Mouse (Mus musculus): ENCODE data around the gene Shroom1.

Shroom1 gene

DNA sequence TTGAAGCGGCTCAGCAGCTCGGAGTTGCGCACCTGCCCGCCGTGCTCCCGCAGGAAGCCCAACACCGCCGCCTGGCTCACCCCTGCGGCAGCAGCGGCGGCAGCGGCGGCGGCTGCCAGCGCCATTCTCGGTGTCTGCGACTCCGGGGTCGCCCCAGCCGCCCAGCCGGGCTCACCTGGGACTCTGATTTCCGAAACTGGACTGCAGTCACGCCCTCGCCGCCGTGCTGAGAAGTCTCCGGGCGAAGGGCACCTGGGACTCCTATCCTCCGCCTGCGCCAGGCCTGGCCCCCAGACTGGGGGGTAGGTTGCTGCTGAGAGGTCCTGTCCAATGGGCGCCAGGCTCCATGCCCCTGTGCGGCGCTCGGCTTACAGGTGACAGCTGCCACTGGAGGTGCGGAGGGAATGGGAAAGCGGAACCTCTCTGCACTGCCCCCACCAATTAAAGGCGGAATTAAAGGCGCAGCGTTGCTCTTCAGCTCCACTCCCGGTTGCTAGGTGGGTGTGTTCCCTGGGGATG lies 22.8 kb downstream of the Shroom1 start, which contains the start of the genes Gm9945 and Sowaha:
TSS of gene Gm9945 (plus strand) at position 384 of the 519 bp plus-strand sequence.
TSS of gene Sowaha (minus strand) at position 492 of the 519 bp plus-strand sequence.
- peak in 1 of 2 experiments; percentile 60 for DNase-seq (ENCODE audit: low spot score in 2 of 2)

DNA sequence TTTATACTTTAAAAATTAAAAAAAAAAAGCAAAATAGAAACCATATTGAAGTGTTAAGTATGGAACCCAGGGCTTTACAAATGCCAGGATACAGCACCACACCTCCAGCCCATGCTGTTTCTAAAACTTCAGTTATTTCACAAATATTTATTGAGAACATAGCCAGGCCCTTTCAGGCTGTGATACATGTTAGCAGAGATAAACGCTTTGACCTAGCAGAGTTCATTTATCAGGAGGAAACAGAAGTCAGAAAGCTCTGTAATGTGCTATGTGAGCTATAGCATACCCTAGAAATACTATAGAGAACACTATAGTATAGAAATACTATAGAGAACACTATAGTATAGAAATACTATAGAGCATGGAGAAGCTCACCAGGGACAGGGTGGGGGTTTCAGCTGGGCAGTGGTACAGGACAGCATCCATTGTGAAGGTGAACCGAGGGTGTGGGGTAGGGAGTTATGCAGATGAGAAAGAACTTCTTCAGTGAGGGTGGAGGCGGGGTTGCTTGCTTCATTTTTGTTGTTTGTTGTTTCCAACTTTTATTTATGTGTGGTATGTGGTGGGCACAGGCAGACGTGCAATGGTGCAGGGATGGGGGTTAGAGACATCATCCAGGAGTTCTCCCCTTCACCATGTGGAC lies 24.2 kb downstream of the Shroom1 start:
- no peak for DNase-seq (ENCODE audit: low spot score in 2 of 2)

DNA sequence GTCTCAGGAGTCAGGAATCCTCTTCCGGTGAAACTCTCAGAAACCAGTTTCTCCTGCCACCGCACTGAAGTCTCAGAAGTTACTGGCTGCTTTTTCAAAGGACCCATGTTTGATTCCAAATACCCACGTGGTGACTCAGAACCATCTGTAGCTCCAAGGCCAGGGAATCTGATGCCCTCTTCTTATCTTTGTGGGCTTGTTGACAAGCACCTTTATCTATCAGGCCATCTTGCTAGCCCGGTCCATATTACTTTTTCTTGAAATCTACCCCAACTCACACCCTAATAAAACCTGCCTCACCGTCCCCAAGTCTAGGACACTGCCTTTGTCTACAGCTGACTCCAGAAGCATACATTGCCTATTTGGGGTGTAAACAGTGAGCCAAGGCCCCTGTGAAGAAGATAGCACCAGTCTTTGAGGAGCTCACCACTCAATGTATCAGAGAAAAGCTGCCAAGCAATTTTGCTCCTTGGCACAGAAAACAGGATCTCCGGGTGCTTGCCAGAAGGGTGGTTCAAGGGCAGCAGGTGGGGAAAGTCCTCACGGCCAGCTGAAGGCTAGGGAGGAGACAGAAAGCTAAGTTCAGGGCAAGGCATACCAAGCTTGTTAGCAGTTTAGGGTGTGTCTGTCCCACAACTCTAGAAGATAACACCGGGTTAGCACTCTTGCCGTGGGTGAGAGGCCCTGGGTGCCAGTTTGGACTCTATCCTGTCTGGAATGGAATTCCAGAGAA lies 26.3 kb downstream of the Shroom1 start:
- DNase-seq (ENCODE audit: low spot score in 2 of 2), result no peak

DNA sequence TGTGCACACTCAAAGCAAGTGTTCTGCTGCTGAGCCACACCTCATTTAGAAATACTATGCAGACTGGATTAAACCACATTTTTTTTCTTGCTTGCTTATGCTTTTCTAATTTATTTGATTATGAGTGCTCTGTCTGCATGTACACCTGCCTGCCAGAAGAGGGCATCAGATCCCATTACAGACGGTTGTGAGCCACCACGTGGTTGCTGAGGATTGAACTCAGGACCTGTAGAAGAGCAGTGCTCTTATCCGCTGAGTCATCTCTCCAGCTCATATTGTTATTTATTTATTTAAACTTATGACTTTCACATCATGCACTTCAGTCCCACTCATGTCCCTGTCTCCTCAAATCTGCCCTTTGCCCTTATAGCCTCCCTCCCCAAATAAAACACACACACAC lies 28.7 kb downstream of the Shroom1 start:
- DNase-seq (ENCODE audit: low spot score in 2 of 2), result no peak

DNA sequence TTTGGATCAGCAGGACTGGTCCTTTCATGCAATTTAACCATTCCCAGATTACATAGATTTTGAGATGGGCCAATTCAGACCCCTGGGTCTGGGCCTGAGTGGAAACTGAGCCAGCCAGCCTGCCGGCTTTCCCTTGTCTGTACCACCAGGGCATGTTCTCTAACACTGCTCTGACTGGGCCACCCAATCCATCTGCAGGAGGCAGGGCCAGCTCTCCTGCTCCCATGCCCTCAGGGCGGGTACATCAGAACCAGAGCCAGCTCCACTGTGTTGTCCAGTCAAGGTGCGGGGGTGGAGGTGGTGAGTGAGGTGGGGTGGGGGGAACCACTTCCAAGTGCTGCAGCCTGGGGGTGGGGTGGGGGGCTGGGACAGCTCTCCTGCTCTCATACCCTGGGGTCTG lies 29.3 kb downstream of the Shroom1 start:
- DNase-seq (ENCODE audit: low spot score in 2 of 2), result no peak

DNA sequence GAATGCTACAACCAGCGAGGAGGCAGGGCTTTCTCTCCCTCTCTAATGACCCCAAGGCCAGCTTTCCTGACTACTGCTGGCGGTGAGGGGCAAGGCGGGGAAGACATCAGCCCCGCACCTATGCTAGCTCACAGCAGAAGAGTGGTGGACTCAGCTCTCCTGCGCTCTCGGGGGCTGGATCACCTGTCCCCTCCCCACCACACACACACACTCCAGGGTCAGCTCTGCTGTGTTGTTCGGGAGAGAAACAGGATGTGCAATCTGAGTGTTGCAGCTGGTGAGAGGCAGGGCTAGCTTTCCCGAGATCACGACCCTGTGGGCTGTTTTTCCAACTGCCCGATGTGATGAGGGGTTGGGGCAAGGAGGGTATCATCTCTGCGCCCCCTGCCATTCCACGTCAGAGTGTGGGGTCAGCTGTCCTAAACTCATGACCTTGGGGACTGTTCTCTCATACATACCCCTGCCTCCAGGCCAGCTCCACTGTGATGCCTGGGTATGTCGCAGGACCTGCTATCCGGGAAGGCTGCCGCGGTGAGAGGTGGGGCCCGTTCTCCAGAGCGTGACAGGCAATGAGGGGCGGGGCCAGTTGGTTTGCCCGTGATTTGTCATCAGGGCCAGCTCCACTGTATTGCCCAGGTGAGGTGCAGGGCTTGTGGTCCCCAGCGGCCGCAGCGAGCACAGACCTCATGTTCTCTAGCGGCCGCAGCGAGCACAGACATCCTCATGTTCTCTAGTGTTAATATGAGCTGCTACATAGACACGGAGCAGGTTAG lies 30.0 kb downstream of the Shroom1 start:
- DNase-seq (ENCODE audit: low spot score in 2 of 2), result no peak

DNA sequence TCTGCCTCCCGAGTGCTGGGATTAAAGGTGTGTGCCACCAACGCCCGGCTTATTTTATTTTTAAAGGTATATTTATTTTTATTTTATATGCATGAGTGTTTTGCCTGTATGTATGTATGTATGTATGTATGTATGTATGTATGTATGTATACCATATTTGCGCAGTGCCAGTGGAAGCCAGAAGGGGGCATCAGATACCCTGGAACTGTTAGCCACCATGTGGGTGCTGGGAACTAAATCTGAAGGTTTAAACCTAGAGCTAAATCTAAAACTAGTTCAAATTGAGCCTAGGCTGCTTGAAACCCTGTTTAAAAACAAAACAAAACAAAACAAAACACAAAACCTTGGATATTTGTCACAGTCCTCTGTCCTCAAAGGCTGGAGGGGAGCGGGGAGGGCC lies 32.0 kb downstream of the Shroom1 start:
- DNase-seq (ENCODE audit: low spot score in 2 of 2), result no peak

DNA sequence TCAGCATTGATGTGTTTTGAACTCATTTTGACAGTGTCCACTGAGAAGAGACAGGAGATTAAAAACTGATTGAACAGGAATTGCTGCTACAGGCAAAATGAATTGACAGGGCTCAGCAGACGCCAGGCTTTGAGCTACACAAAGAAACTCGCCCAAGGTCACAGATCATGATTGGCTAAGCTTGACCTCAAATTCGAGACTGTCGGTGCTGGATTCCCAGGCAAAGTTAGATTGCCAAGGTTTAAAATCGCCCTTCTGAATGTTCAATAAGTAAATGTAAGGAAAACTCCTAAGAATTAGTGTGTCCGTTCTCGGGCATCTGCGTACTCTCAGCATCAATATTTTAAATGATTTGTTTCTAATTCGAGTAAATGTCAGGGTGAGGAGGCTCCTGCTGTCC lies 32.4 kb downstream of the Shroom1 start:
- no peak for DNase-seq (ENCODE audit: low spot score in 2 of 2)

DNA sequence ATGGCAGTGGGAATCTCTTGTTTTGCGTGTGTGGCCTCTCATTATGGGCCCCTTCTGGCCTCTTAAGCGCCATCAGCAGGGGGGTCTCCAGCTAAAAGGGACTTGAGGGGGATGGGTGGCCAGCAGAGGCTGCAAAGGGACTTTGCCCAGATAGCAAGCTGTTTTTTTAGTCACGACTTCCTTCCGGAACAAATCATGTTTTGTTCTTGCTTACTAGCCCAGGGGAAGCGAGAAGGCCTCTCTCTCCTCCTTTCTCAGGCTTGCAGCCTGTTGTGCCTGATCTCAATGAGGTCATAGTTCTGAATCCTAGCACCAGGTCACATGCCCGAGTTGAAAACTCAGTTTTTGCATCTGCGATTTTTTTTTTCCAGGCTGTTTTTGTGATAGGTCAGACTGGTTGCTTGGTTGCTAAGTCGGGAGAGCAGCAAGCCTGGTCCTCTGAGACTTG lies 35.0 kb downstream of the Shroom1 start:
- DNase-seq (ENCODE audit: low spot score in 2 of 2), result no peak

DNA sequence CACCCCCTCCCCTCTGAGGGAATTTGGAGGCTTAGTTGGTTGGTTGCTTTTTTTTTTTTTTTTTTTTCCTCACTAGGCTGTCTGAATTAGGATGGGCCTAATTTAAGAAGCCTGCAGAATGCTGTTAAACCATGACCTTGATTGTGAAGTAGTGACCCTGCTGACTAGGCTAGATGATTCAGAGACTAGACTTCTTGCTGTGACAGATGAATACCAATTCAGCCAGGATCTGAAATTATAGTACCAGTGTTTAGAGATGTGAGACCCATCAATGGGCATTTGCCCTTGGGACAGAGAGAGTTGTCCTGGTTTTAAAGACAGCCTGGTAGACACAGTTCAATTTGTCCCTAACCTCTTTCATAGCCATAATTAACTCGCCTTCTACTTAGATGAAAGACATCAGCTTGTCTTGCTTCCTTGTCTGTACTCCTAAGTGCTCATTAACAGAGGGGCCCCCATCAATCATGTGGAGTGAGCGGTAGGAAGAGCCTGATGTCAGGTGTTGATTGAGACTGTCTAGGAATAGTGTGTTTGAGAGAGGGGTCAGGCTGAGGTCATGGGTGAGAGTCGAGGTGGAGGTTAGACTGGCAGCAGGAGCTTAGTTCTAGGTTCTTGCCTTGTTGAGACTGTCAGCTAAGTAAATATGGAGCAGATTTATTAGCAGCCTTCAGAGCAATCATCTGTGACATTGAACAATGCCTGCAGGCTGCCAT lies 36.4 kb downstream of the Shroom1 start:
- no peak for DNase-seq (ENCODE audit: low spot score in 2 of 2)

DNA sequence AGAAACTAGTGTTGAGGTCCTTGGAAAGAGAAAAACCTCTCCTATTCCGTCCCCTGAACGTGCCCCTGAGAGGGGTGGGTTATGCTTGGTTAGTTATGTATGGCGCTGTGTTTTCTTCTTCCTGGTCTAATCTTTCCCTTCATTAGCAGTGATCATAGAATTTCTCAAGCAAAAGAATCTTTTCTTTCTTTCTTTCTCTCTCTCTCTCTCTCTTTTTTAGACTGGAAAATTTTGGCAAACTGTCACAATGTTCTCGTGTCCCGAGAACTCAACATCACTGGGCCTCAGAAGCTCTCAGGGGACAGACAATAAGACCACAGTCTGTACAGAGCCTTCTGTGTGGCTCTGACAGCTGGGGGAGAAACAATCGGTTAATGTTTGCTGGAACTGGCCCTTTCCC lies 38.4 kb downstream of the Shroom1 start:
- no peak for DNase-seq (ENCODE audit: low spot score in 2 of 2)

DNA sequence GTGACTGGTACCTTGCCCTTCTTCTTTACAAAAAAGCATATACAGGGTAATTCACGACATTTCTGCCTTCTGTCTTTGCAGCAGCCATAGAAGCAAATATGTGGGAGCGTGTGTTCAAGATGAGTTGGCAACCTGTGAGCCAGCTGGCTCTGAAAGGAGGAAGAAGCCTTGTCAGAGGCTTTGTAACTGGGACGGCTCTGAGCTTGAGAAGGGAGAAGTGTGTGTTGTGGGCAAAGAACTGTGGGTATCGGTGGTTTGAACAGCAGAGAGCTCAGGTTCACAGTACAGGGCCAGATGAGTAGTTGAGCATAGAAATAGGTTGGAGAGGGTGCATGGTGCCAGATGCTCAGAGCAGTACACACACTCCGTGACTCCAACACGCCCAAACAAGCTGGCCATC lies 39.9 kb downstream of the Shroom1 start:
- no peak for DNase-seq (ENCODE audit: low spot score in 2 of 2)

DNA sequence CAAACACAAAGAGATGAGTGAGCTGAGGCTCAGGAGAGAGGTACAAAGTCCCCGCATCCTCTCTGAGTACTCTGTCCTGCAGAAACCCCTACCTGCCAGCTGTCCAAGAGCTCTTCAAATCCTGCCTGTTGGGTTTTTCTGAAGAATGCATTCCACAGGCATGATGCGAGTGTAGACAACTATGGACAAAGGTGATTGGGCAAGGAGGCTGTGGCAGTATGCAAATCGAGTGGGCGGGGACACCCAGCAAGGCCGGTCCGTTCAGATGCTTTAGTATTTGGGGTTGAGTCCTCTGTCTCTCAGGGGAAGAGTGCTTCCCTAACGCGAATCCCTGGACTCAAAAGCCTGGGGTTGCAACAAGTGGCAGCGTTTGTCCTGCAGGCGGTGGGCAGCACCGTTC lies 43.6 kb downstream of the Shroom1 start:
- no peak for DNase-seq (ENCODE audit: low spot score in 2 of 2)

DNA sequence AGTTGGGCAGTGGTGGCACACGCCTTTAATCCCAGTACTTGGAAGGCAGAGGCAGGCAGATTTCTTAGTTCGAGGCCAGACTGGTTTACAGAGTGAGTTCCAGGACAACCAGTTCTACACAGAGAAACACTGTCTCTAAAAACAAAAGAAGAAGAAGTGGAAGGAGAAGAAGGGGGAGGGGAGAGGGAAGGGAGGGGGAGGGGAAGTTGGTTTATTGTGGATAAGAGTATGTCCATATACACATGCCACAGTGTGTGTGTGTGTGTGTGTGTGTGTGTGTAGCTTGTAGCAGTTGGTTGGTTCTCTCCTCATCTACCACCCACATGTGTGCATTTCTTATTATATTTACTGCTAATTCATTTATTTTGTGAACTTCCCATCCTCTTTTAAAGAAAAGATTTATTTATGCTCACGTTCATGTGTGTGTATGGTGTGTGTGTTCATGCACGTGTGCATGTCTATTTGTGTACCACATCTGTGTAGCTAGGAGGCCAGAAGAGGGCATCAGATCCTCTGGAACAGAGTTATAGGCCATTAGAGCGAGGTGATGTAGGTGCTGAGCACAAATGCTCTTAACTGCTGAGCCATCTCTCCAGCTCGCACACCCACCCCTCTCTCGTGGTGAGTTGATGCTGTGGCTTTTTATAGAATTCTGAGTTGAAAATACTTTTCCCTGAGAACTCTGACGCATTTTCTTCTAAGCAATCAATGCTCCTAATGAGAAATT lies 45.2 kb downstream of the Shroom1 start:
- no peak for DNase-seq (ENCODE audit: low spot score in 2 of 2)

DNA sequence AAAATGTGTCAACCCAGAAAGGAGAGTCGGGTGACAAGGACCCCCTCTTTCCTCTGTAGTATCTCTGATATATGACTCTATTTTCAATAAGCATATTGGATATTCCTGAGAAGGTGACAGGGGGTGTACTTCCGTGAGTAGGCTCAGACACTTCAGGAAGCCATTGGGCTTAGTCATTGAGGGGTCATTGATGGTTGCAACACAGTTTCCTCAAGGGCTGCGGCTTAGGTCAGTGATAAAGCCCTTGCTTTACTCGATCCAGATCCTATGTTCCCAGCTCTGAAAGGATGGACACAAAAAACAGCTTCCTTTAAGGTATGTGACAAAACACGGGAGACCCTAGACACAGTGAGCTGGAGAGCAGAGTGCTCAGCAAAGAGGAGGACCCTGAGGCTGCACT lies 46.7 kb downstream of the Shroom1 start:
- DNase-seq (ENCODE audit: low spot score in 2 of 2), result no peak

DNA sequence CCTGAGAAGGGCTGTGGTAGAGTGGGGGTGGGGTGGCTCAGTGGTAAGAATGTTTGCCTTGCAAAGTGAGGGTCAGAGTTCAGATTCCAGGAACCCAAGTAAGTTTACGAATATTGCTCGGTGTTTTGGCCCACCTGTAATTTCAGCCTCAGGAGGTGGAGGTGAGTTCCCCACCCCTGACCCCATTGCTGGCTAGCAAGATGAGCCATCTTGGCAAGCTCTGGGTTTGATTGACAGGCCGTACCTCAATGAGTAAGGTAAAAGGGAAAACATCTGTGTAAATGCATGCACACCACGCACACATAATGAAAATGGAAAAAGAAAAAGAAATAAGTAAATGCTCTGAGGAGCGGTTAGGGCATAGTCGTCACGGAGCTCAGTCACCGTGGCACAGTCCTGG lies 47.4 kb downstream of the Shroom1 start:
- no peak for DNase-seq (ENCODE audit: low spot score in 2 of 2)

DNA sequence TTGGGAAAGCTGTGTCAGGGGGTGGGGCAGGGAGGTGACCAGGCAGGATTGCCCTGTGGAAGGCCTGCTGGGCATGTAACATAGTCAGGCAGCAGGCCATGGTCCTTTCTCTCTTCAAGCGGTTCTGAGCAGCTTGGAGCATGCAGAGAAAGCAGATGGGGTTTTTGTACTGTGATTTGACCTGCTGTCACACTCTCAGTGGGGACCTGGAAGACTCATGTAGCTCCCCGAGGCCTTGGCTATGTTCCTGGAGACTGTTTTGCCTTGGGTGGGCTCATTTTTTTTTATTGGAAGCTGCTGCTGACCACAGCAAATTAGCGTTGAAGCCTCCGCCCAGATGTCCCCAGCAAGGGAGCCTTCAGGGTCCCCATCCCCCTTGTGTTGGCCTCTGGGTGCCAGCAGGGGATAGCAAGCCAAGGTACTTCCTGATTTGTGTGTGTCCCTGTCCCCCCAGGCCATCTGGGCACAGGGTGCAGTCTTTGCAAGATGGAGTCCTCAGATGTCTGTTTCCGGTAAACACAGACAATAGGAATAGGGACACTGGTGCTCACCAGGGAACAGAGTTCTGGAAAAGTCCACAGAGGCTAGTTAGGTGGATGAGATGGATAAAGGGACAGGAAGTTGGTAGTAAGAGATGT lies 48.1 kb downstream of the Shroom1 start:
- DNase-seq (ENCODE audit: low spot score in 2 of 2), result no peak

DNA sequence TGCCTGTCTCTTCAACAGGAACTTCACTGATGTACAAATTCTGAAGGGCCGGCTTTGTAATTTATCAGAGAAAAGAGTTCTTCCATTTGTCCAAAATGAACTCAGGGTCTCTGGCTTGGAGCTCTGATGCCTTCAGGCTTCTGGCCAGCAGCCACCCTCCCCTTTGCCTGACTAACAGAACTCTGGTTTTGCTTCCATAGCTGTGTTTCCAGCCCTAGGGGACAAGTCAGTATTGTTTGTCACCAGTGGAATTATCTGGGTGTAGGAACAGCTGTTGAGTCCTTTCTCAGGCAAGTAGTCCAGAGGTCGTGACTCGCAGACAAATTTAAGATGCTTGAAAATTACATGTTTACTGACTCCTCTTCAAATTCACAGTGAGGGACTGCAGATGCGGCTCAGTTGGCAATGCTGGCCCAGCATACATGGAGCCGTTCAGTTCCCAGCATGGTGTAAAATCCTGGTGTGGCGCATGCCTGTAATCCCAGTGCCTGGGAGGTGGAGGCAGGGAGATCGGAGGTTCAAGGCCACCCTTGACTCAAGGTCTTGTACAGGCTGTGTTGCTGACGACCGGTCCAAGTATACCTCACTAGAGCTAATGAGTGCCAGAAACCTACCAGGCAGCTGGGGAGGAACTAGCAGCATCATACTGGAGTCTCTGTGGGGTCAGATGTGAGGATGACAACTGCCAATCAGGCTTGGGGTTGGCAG lies 50.2 kb downstream of the Shroom1 start:
- no peak for DNase-seq (ENCODE audit: low spot score in 2 of 2)

DNA sequence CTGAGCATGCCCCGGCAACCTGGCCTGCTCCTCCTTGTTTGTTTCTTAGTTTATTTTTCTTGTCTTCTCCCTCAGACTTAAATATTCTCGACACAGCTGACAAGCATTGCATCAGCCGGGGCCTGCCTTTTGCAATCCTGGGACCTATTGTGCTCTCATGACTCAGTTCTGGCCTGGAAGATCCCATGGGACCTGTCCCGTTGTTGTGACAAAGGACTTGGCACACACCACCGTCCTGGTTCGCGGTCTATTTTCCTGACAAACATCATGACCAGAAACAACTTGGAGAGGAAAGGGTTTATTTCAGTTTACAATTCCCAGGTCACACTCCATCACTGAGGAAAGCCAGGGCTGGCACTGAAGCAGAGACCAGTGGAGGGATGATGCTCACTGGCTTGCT lies 51.1 kb downstream of the Shroom1 start:
- DNase-seq (ENCODE audit: low spot score in 2 of 2), result no peak

DNA sequence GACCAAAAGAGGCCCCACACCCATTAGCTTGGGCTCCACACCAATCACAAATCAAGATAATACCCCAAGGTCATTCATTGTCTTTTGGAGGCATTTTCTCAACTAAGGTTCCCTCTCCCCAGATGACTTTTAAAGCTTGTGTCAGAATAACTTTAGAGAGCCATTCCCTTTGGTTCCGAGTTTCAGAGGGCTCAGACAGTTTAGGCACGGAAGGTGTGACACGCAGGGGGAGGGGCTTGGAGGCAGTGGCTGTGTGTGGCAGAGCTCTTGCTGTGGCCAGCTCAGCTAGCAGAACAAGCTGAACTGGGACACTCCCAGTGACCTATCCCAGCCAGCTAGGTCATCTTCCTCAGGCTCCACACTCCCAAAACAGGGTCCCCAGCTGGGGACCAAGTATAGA lies 51.6 kb downstream of the Shroom1 start:
- DNase-seq (ENCODE audit: low spot score in 2 of 2), result no peak
